Mouse (Mus musculus): ENCODE data around the gene Hes2. TPM values are rescaled to one million over a fixed set of nuclear protein-coding genes. Genes with fewer than 3 reads are reported as not detected.
A peak's percentile ranks its signal among the peaks of the same experiment; 100 is the strongest.

Gene Hes2
- polyA plus RNA-seq, 1 experiment from 2014 or later: 0.87 TPM

GRCm38 (mm10) chr4:152120311-152121182 lies 38.1 kb upstream of the Hes2 start:
- no peaks in the 10 kb centered on the region for H3K36me3 ChIP-seq (ENCODE audit: control insufficient read depth, insufficient read depth, low read length)
- WGBS: 3% methylated on average over 31 of the region's 31 CpGs
- H3K27me3 ChIP-seq (ENCODE audit: control insufficient read depth, insufficient read depth, low read depth, low read length): peaks cover 77% of the 10 kb centered on the region
- peak overlapping the region; percentile 21 for H3K4me2 ChIP-seq (ENCODE audit: low read depth, low read length)
- peaks cover 28% of the 10 kb centered on the region for H3K4me1 ChIP-seq (replicated peaks; ENCODE audit: control insufficient read depth, insufficient read depth, low read length)
- H3K4me3 ChIP-seq (ENCODE audit: low read length): peak overlapping the region; percentile 9
- no peak overlapping the region for H3K27ac ChIP-seq (ENCODE audit: low read length)
- H3K9me3 ChIP-seq (ENCODE audit: control insufficient read depth, low read length): no peaks in the 10 kb centered on the region
- H3K9ac ChIP-seq (ENCODE audit: low read length): no peak overlapping the region
- ATAC-seq (ENCODE audit: low read depth): no peak

DNA sequence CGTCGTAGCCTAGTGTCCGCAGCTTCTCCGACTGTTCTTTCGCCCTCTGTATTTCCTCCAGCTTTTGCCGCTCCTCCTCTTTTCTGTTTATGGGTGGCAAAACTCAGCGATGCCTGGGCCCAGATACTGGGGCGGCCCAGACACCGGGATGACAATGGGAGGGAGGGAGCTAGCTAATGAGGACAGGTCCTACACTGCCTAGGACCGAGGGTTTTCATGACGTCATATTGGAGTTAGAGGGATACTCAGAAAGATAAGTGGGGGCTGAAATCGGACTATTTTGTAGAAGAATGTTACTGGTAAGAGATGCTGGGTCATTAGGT lies 37.5 kb upstream of the Hes2 start:
- no peak for ATAC-seq (ENCODE audit: low read depth)
- peak overlapping the region; percentile 9; the same call in 1 of the 2 replicates for H3K4me3 ChIP-seq (ENCODE audit: low read length)

DNA sequence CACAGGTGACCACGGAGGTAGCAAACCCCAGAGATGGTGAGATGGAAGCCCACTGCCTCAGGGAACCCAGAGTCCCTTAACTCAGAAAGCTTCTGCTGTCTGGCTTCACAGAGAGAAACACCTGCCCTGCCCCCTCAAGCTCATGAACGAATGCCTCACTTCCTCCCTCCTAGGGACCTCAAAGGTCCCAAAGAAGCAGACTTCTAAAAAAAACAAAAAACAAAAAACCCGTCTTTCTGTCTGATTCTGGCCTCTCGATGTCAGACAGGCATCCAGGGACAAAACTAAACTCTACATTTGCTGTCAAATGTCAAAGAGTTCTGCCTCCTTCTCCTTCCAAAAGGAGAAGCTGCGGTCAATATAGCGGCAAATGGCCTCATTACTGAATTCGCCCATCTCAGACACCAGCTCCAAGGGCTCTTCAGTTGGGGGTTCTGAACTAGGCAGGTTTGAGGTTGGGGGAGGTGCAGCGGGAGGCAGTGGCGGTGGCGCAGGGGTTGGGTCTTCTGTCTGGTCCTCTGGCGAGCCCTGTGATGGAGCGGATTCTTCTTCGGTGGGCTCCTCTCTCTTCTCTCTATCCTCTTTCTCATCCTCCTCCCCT lies 34.2 kb upstream of the Hes2 start:
- Histone ChIP-seq H3K4me1 (replicated peaks; ENCODE audit: control insufficient read depth, insufficient read depth, low read length) (peaks cover 18% of the 10 kb centered on the region), H3K27me3 (ENCODE audit: control insufficient read depth, insufficient read depth, low read depth, low read length) (peaks cover 94% of the 10 kb centered on the region), H3K9ac (ENCODE audit: low read length) (no peak overlapping the region), H3K9me3 (ENCODE audit: control insufficient read depth, low read length) (no peaks in the 10 kb centered on the region), H3K4me3 (ENCODE audit: low read length) (no peak overlapping the region), H3K4me2 (ENCODE audit: low read depth, low read length) (no peak overlapping the region), H3K36me3 (ENCODE audit: control insufficient read depth, insufficient read depth, low read length) (no peaks in the 10 kb centered on the region), H3K27ac (ENCODE audit: low read length) (no peak overlapping the region)
- ATAC-seq (ENCODE audit: low read depth): no peak
- WGBS: 41% methylated on average over 13 of the region's 13 CpGs

More for the DNA sequence above, 37.5 kb upstream of the Hes2 start:
- Histone ChIP-seq H3K4me2 (ENCODE audit: low read depth, low read length) (no peak overlapping the region; the same call in 1 of the 2 replicates), H3K27ac (ENCODE audit: low read length) (no peak overlapping the region), H3K36me3 (ENCODE audit: control insufficient read depth, insufficient read depth, low read length) (no peaks in the 10 kb centered on the region), H3K27me3 (ENCODE audit: control insufficient read depth, insufficient read depth, low read depth, low read length) (peaks cover 83% of the 10 kb centered on the region), H3K9me3 (ENCODE audit: control insufficient read depth, low read length) (no peaks in the 10 kb centered on the region), H3K4me1 (replicated peaks; ENCODE audit: control insufficient read depth, insufficient read depth, low read length) (peaks cover 27% of the 10 kb centered on the region), H3K9ac (ENCODE audit: low read length) (no peak overlapping the region)
- WGBS: 3% methylated on average over 12 of the region's 12 CpGs

DNA sequence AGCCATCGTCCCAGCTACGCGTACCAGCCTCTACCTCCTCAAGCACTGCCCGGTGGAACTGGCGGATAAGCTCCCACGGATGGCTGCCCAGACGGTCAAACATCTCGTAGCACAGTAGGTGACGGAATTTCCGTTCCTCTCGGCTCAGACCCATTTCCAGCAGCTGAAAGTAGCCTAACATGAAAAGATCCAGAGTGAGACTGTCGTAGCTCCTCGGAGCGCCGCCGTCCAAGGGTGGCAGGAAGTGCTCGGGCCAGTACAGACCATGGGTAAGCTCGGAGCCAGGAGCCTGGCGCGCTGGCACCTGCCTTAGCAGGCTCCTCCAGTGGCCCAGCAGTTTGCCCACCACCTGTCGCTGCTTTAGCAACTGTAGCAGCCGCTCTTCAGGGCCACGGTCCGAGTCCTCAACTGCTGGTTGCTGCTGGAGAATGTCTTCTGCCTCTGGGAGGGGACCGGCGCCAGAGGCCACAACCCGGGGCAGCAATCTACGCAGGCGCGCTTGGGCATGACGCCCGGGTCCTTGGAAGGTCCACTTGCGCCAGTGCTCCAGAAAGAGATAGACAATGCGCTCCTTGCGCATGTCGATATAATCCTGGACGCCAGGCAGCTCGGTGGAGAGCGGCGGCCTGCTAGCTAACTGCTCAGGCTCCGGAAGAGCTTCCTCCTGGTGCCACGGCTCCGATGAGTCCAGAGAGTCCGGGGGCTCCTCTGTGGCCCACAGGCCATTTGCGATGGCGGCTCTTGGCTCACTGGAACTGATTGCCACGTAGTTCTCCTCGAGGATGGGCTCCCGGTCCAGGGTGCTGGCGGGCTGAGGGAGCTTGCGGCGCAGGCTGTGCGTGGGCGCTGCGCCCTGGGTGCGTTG lies 33.3 kb upstream of the Hes2 start:
- Histone ChIP-seq H3K4me3 (ENCODE audit: low read length) (peak overlapping the region; percentile 24), H3K4me1 (replicated peaks; ENCODE audit: control insufficient read depth, insufficient read depth, low read length) (peaks cover 10% of the 10 kb centered on the region), H3K27me3 (ENCODE audit: control insufficient read depth, insufficient read depth, low read depth, low read length) (peaks cover 94% of the 10 kb centered on the region), H3K4me2 (ENCODE audit: low read depth, low read length) (peak overlapping the region; percentile 34), H3K27ac (ENCODE audit: low read length) (no peak overlapping the region), H3K9ac (ENCODE audit: low read length) (no peak overlapping the region), H3K9me3 (ENCODE audit: control insufficient read depth, low read length) (no peaks in the 10 kb centered on the region), H3K36me3 (ENCODE audit: control insufficient read depth, insufficient read depth, low read length) (no peaks in the 10 kb centered on the region)
- ATAC-seq (ENCODE audit: low read depth): no peak
- 19% methylated on average over 56 of the region's 56 CpGs for WGBS

GRCm38 (mm10) chr4:152126026-152126920 lies 32.4 kb upstream of the Hes2 start:
- peak overlapping the region; percentile 24 for H3K4me3 ChIP-seq (ENCODE audit: low read length)
- H3K27me3 ChIP-seq (ENCODE audit: control insufficient read depth, insufficient read depth, low read depth, low read length): peaks cover 96% of the 10 kb centered on the region
- no peak overlapping the region for H3K9ac ChIP-seq (ENCODE audit: low read length)
- H3K36me3 ChIP-seq (ENCODE audit: control insufficient read depth, insufficient read depth, low read length): no peaks in the 10 kb centered on the region
- H3K27ac ChIP-seq (ENCODE audit: low read length): no peak overlapping the region
- no peak for ATAC-seq (ENCODE audit: low read depth)
- no peaks in the 10 kb centered on the region for H3K9me3 ChIP-seq (ENCODE audit: control insufficient read depth, low read length)
- peak overlapping the region; percentile 34 for H3K4me2 ChIP-seq (ENCODE audit: low read depth, low read length)
- 15% methylated on average over 65 of the region's 65 CpGs for WGBS
- H3K4me1 ChIP-seq (replicated peaks; ENCODE audit: control insufficient read depth, insufficient read depth, low read length): peaks cover 17% of the 10 kb centered on the region

- no peak overlapping the region for H3K4me2 ChIP-seq (ENCODE audit: low read depth, low read length)
- ATAC-seq (ENCODE audit: low read depth): no peak
- peaks cover 98% of the 10 kb centered on the region for H3K27me3 ChIP-seq (ENCODE audit: control insufficient read depth, insufficient read depth, low read depth, low read length)
- no peak overlapping the region for H3K4me3 ChIP-seq (ENCODE audit: low read length)
- peaks cover 28% of the 10 kb centered on the region for H3K4me1 ChIP-seq (replicated peaks; ENCODE audit: control insufficient read depth, insufficient read depth, low read length)
- no peak overlapping the region for H3K9ac ChIP-seq (ENCODE audit: low read length)
- H3K27ac ChIP-seq (ENCODE audit: low read length): no peak overlapping the region
- WGBS: 83% methylated on average over 11 of the region's 11 CpGs
- no peaks in the 10 kb centered on the region for H3K9me3 ChIP-seq (ENCODE audit: control insufficient read depth, low read length)
- H3K36me3 ChIP-seq (ENCODE audit: control insufficient read depth, insufficient read depth, low read length): no peaks in the 10 kb centered on the region
Observed at GRCm38 (mm10) chr4:152127884-152128283, 30.8 kb upstream of the Hes2 start.

DNA sequence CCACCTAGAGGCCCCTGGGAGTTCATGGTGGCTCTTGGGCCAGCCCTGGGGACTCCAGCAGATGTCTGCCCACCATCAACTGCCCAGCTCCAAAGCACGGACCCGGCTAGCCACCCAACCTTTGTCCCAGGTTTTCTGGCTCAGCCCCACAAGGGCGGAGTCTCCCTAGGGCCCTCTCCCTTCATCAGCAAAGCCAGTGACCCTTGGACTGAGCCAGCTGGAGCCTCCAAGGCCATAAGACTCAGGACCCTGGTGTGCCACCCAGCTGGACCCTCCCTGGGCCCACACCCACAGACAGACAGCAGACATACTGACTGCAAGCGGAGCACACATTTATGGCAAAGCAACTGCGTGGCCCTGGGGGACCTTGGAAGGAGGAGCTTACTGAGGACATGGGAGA lies 29.9 kb upstream of the Hes2 start:
- H3K27ac ChIP-seq (ENCODE audit: low read length): no peak overlapping the region
- H3K9me3 ChIP-seq (ENCODE audit: control insufficient read depth, low read length): no peaks in the 10 kb centered on the region
- H3K36me3 ChIP-seq (ENCODE audit: control insufficient read depth, insufficient read depth, low read length): no peaks in the 10 kb centered on the region
- ATAC-seq (ENCODE audit: low read depth): no peak
- H3K9ac ChIP-seq (ENCODE audit: low read length): no peak overlapping the region
- WGBS: 68% methylated on average over 5 of the region's 5 CpGs
- peaks cover 97% of the 10 kb centered on the region for H3K27me3 ChIP-seq (ENCODE audit: control insufficient read depth, insufficient read depth, low read depth, low read length)
- H3K4me3 ChIP-seq (ENCODE audit: low read length): no peak overlapping the region
- H3K4me1 ChIP-seq (replicated peaks; ENCODE audit: control insufficient read depth, insufficient read depth, low read length): peaks cover 28% of the 10 kb centered on the region
- no peak overlapping the region for H3K4me2 ChIP-seq (ENCODE audit: low read depth, low read length)

DNA sequence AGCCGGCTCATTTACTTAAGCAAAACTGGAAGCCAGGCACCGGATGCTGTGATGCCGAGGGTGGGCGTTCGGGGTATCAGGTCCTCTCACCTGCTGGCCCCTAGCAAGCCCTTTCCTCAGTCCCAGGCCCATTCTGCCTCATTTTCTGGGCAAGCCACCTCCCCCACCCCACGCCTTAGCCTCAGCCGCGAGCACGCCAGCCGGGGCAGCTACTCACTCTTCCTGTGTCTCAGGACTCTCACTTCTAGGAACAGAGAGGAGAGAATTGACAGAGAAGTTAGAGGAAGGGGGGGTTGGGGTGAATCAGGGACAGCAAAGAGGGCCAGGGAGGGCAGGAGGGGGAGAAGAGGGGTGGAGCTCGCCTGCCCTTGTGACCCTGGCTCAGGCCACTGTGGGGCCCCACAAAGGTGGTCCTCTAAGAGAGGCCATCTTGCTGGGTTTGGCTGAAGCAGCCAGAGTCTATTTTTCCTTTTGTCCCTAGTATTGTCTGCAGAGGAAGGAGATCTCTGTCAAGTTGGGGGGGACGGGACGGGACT lies 29.2 kb upstream of the Hes2 start:
- Histone ChIP-seq H3K4me2 (ENCODE audit: low read depth, low read length) (no peak overlapping the region), H3K9ac (ENCODE audit: low read length) (no peak overlapping the region), H3K36me3 (ENCODE audit: control insufficient read depth, insufficient read depth, low read length) (no peaks in the 10 kb centered on the region), H3K9me3 (ENCODE audit: control insufficient read depth, low read length) (no peaks in the 10 kb centered on the region), H3K27me3 (ENCODE audit: control insufficient read depth, insufficient read depth, low read depth, low read length) (peaks cover 93% of the 10 kb centered on the region), H3K27ac (ENCODE audit: low read length) (no peak overlapping the region), H3K4me3 (ENCODE audit: low read length) (no peak overlapping the region), H3K4me1 (replicated peaks; ENCODE audit: control insufficient read depth, insufficient read depth, low read length) (peaks cover 28% of the 10 kb centered on the region)
- no peak for ATAC-seq (ENCODE audit: low read depth)
- WGBS: 37% methylated on average over 13 of the region's 13 CpGs
